8 mouse cellular contexts compared by ENCODE assay signal in genomic region chr8:94875871-94876150, GRCm38 (mm10). TPM values are rescaled to one million over a fixed set of nuclear protein-coding genes. Genes with fewer than 3 reads are reported as not detected.
DNase-seq lines count a peak whose midpoint lies in the region; ATAC-seq and TF ChIP-seq lines count a peak whose summit lies in the region.

No protein-coding gene starts in this region.

- no peaks in the 10 kb centered on the region for H3K36me3 ChIP-seq in heart, embryonic 14.5 days (ENCODE audit: control insufficient read depth, insufficient read depth, low read length)
- no peaks in the 10 kb centered on the region for H3K36me3 ChIP-seq in G1E (replicated peaks)
- no peaks in the 10 kb centered on the region for H3K36me3 ChIP-seq in heart, postnatal 0 days (replicated peaks; ENCODE audit: control insufficient read depth, insufficient read depth, low read length)

- H3K9ac ChIP-seq in heart, embryonic 14.5 days (ENCODE audit: low read length): peak overlapping the region; percentile 85
- H3K9ac ChIP-seq in heart, postnatal 0 days (replicated peaks; ENCODE audit: low read depth, low read length): peak overlapping the region; percentile 65

- TF ChIP-seq CTCF in G1E (IDR thresholded peaks at IDR 0.05; ENCODE audit: low read depth, low read length): no peak
- no peak for TF ChIP-seq CTCF in heart, postnatal 0 days (IDR thresholded peaks at IDR 0.05; ENCODE audit: low read depth)

- peak overlapping the region; percentile 9 to 79; a peak in 2 of 4 replicates for H3K27ac ChIP-seq in heart, embryonic 14.5 days (replicated peaks in 1 of 2; ENCODE audit: control insufficient read depth in 1 of 2, insufficient read depth in 1 of 2, low read depth in 2 of 2, low read length in 2 of 2)
- peak overlapping the region; percentile 70 for H3K27ac ChIP-seq in heart, postnatal 0 days (ENCODE audit: low read depth)

- DNase-seq in heart, adult 11 months: no peak
- DNase-seq in G1E (ENCODE audit: low spot score): no peak
- no peak for DNase-seq in heart, postnatal 0 days (ENCODE audit: low spot score)
- DNase-seq in cerebellum, postnatal 25 days: no peak
- no peak for DNase-seq in left cerebral cortex, adult 9 months (ENCODE audit: low spot score in 2 of 2)
- DNase-seq in adrenal gland, postnatal 14 days: no peak

- no peak for TF ChIP-seq EP300 in heart, postnatal 0 days (IDR thresholded peaks at IDR 0.05; ENCODE audit: low read depth)

- peaks cover 25 to 40% of the 10 kb centered on the region in 2 experiments for H3K4me1 ChIP-seq in heart, embryonic 14.5 days (ENCODE audit: control insufficient read depth in 2 of 2, insufficient read depth in 2 of 2, low read length in 2 of 2)
- H3K4me1 ChIP-seq in G1E (ENCODE audit: insufficient read depth, low read depth, low read length): peaks cover 52% of the 10 kb centered on the region
- peaks cover 14% of the 10 kb centered on the region; the same call in 1 of the 2 replicates for H3K4me1 ChIP-seq in heart, postnatal 0 days (ENCODE audit: control insufficient read depth, insufficient read depth)

- ATAC-seq in heart, embryonic 14.5 days (ENCODE audit: insufficient number of reproducible peaks, insufficient read depth, low FRiP score, low read depth): peak; percentile 5; the same call in 1 of the 2 replicates
- ATAC-seq in G1E (ENCODE audit: extremely low read depth, insufficient number of reproducible peaks, low FRiP score, poor library complexity, severe bottlenecking): no peak
- 0 out of 2 replicates have a peak, but pooled peaks have one; percentile 1 for ATAC-seq in heart, postnatal 0 days (ENCODE audit: insufficient read depth, low read depth)
- 0 out of 2 replicates have a peak, but pooled peaks have one; percentile 1 for ATAC-seq in megakaryocyte, adult 5-6 weeks (ENCODE audit: poor library complexity, severe bottlenecking)

- no peaks in the 10 kb centered on the region for H3K9me3 ChIP-seq in heart, embryonic 14.5 days (ENCODE audit: control insufficient read depth, low read length)
- H3K9me3 ChIP-seq in G1E (replicated peaks): no peaks in the 10 kb centered on the region
- H3K9me3 ChIP-seq in heart, postnatal 0 days (replicated peaks; ENCODE audit: control insufficient read depth, low read length): no peaks in the 10 kb centered on the region

- H3K4me3 ChIP-seq in heart, embryonic 14.5 days (ENCODE audit: control insufficient read depth in 1 of 2, insufficient read depth in 1 of 2, low read depth in 1 of 2, low read length in 2 of 2): peak overlapping the region; percentile 62 to 72
- peak overlapping the region; percentile 70 for H3K4me3 ChIP-seq in G1E (ENCODE audit: low read depth, low read length)
- peak overlapping the region; percentile 78 for H3K4me3 ChIP-seq in heart, postnatal 0 days (ENCODE audit: low read depth, low read length)

- H3K4me2 ChIP-seq in heart, embryonic 14.5 days (ENCODE audit: low read length): peak overlapping the region; percentile 97
- peak overlapping the region; percentile 93 for H3K4me2 ChIP-seq in heart, postnatal 0 days (ENCODE audit: low read depth, low read length)

- 0% methylated on average over 15 of the region's 20 CpGs for WGBS in heart, embryonic 14.5 days
- WGBS in heart, postnatal 0 days: under 1% methylated on average over 18 of the region's 20 CpGs

- no peaks in the 10 kb centered on the region for H3K27me3 ChIP-seq in heart, embryonic 14.5 days (ENCODE audit: control insufficient read depth, insufficient read depth, low read length)
- H3K27me3 ChIP-seq in G1E (ENCODE audit: insufficient read depth, low read length): peaks cover 56% of the 10 kb centered on the region
- no peaks in the 10 kb centered on the region for H3K27me3 ChIP-seq in heart, postnatal 0 days (ENCODE audit: control insufficient read depth, insufficient read depth, low read length)

RNA-seq across cellular contexts. Expression of gene Dok4, which starts 0.3 kb away (rescaled TPM):
- polyA plus RNA-seq in heart, embryonic 14.5 days (2014; fragmentation: Nextera tagmentation; extraction: Ambion mirVana): 27.8 and 28.2 TPM in 2 replicates
- total RNA-seq in G1E (2014; fragmentation: Nextera tagmentation): 0.53 and 3.7 TPM in 2 replicates
- total RNA-seq in G1E (2017): 0.93 and 1.2 TPM in 2 replicates
- 0.51 and 0.72 TPM in 2 replicates for polyA plus RNA-seq in G1E (2012)
- 43.4 and 59.1 TPM in 2 replicates for total RNA-seq in heart, postnatal 0 days (2014; rRNA removed; ENCODE audit: low replicate concordance)
- 27.7 and 28.7 TPM in 2 replicates for polyA plus RNA-seq in heart, postnatal 0 days (2015; fragmentation: Nextera tagmentation; extraction: Ambion mirVana)
- 0.75 TPM in 1 of 2 replicates, not detected in the other for total RNA-seq in megakaryocyte, adult 5-6 weeks (2015)
- total RNA-seq in megakaryocyte, adult 5-6 weeks (2017): 0.69 and 0.92 TPM in 2 replicates
- total RNA-seq in adrenal gland, postnatal 14 days (2021): 19.7 and 20.7 TPM in 2 replicates

RNA-seq across cellular contexts. Expression of gene Polr2c, which starts 18.6 kb away (rescaled TPM):
- polyA plus RNA-seq in heart, embryonic 14.5 days (2014; fragmentation: Nextera tagmentation; extraction: Ambion mirVana): 126 and 129 TPM in 2 replicates
- total RNA-seq in G1E (2014; fragmentation: Nextera tagmentation) (92.6 and 95.8 TPM in 2 replicates), G1E (2017) (65.5 and 66.1 TPM in 2 replicates)
- polyA plus RNA-seq in G1E (2012): 18.5 and 33.8 TPM in 2 replicates
- 96.3 and 112 TPM in 2 replicates for total RNA-seq in heart, postnatal 0 days (2014; rRNA removed; ENCODE audit: low replicate concordance)
- 117 and 121 TPM in 2 replicates for polyA plus RNA-seq in heart, postnatal 0 days (2015; fragmentation: Nextera tagmentation; extraction: Ambion mirVana)
- total RNA-seq in megakaryocyte, adult 5-6 weeks (2015): 44.1 and 46.4 TPM in 2 replicates
- total RNA-seq in megakaryocyte, adult 5-6 weeks (2017): 40.3 and 43.5 TPM in 2 replicates
- total RNA-seq in adrenal gland, postnatal 14 days (2021): 58.3 and 65.8 TPM in 2 replicates

RNA-seq across cellular contexts. Expression of gene Ciapin1, which starts 37.7 kb away (rescaled TPM):
- polyA plus RNA-seq in heart, embryonic 14.5 days (2014; fragmentation: Nextera tagmentation; extraction: Ambion mirVana): 72.7 and 80.2 TPM in 2 replicates
- total RNA-seq in G1E (2014; fragmentation: Nextera tagmentation): 56.3 and 75.9 TPM in 2 replicates
- total RNA-seq in G1E (2017): 54.0 and 61.0 TPM in 2 replicates
- 450 and 629 TPM in 2 replicates for polyA plus RNA-seq in G1E (2012)
- 41.6 and 80.6 TPM in 2 replicates for total RNA-seq in heart, postnatal 0 days (2014; rRNA removed; ENCODE audit: low replicate concordance)
- polyA plus RNA-seq in heart, postnatal 0 days (2015; fragmentation: Nextera tagmentation; extraction: Ambion mirVana): 84.0 and 92.2 TPM in 2 replicates
- total RNA-seq in megakaryocyte, adult 5-6 weeks (2015): 13.0 and 28.9 TPM in 2 replicates
- 13.5 and 19.5 TPM in 2 replicates for total RNA-seq in megakaryocyte, adult 5-6 weeks (2017)
- 107 and 122 TPM in 2 replicates for total RNA-seq in adrenal gland, postnatal 14 days (2021)

RNA-seq across cellular contexts. Expression of gene Coq9, which starts 37.7 kb away (rescaled TPM):
- polyA plus RNA-seq in heart, embryonic 14.5 days (2014; fragmentation: Nextera tagmentation; extraction: Ambion mirVana): 175 and 181 TPM in 2 replicates
- total RNA-seq in G1E (2014; fragmentation: Nextera tagmentation): 60.7 and 68.8 TPM in 2 replicates
- 38.2 and 49.3 TPM in 2 replicates for total RNA-seq in G1E (2017)
- 109 and 133 TPM in 2 replicates for polyA plus RNA-seq in G1E (2012)
- total RNA-seq in heart, postnatal 0 days (2014; rRNA removed; ENCODE audit: low replicate concordance): 620 and 677 TPM in 2 replicates
- 290 and 300 TPM in 2 replicates for polyA plus RNA-seq in heart, postnatal 0 days (2015; fragmentation: Nextera tagmentation; extraction: Ambion mirVana)
- total RNA-seq in megakaryocyte, adult 5-6 weeks (2015): 12.8 and 16.6 TPM in 2 replicates
- 22.1 and 24.8 TPM in 2 replicates for total RNA-seq in megakaryocyte, adult 5-6 weeks (2017)
- 269 and 282 TPM in 2 replicates for total RNA-seq in adrenal gland, postnatal 14 days (2021)

RNA-seq across cellular contexts. Expression of gene Ccdc102a, which starts 42.1 kb away (rescaled TPM):
- polyA plus RNA-seq in heart, embryonic 14.5 days (2014; fragmentation: Nextera tagmentation; extraction: Ambion mirVana): 20.8 and 25.8 TPM in 2 replicates
- total RNA-seq in G1E (2014; fragmentation: Nextera tagmentation) (5.5 and 7.7 TPM in 2 replicates), G1E (2017) (3.3 and 4.5 TPM in 2 replicates)
- 20.5 and 26.3 TPM in 2 replicates for polyA plus RNA-seq in G1E (2012)
- 12.4 and 24.7 TPM in 2 replicates for total RNA-seq in heart, postnatal 0 days (2014; rRNA removed; ENCODE audit: low replicate concordance)
- polyA plus RNA-seq in heart, postnatal 0 days (2015; fragmentation: Nextera tagmentation; extraction: Ambion mirVana): 10.1 and 10.6 TPM in 2 replicates
- total RNA-seq in megakaryocyte, adult 5-6 weeks (2015): 1.8 and 3.3 TPM in 2 replicates
- 9.1 and 10.7 TPM in 2 replicates for total RNA-seq in megakaryocyte, adult 5-6 weeks (2017)
- 8.1 and 10.1 TPM in 2 replicates for total RNA-seq in adrenal gland, postnatal 14 days (2021)
